Mouse (Mus musculus) ES-Bruce4 (cell line): ENCODE data around the gene Gas1. TPM values are rescaled to one million over a fixed set of nuclear protein-coding genes. Genes with fewer than 3 reads are reported as not detected.

ENCODE experiments used
- H3K27ac ChIP-seq: 2 replicates; pipeline ENCODE4 v1.5.1; 2012; ENCODE audit warnings: low read length, inconsistent platforms; ENCODE audit not compliant: insufficient read depth
- H3K27me3 ChIP-seq: 2 replicates; pipeline ENCODE4 v1.6.1; 2012; ENCODE audit warnings: mild to moderate bottlenecking, low read length, inconsistent platforms; ENCODE audit not compliant: control insufficient read depth, poor library complexity, insufficient read depth, severe bottlenecking
- H3K36me3 ChIP-seq: 2 replicates; pipeline ENCODE4 v1.6.1; 2012; ENCODE audit warnings: inconsistent platforms, mild to moderate bottlenecking, low read length, moderate library complexity; ENCODE audit not compliant: control insufficient read depth, poor library complexity, insufficient read depth, severe bottlenecking
- H3K4me1 ChIP-seq: one replicate; pipeline ENCODE4 v1.8.1; 2011; ENCODE audit warnings: low read length; ENCODE audit not compliant: control insufficient read depth, insufficient read depth
- H3K4me3 ChIP-seq: 2 replicates; pipeline ENCODE4 v1.5.1; 2011; ENCODE audit warnings: low read depth, mild to moderate bottlenecking, low read length
- H3K9ac ChIP-seq: 2 replicates; pipeline ENCODE4 v1.6.1; 2012; ENCODE audit warnings: low read depth, mild to moderate bottlenecking, inconsistent platforms; ENCODE audit not compliant: poor library complexity, severe bottlenecking
- H3K9me3 ChIP-seq: replicated peaks from 2 replicates; pipeline ENCODE4 v1.6.1; 2012; ENCODE audit warnings: mild to moderate bottlenecking, low read length, inconsistent platforms; ENCODE audit not compliant: control insufficient read depth, poor library complexity, insufficient read depth, severe bottlenecking
- CTCF ChIP-seq: IDR thresholded peaks from one replicate; pipeline ENCODE4 v1.8.1; 2011; ENCODE audit warnings: low read depth, low read length
- EP300 ChIP-seq: IDR thresholded peaks from 2 replicates; pipeline ENCODE4 v1.6.1; 2011; ENCODE audit warnings: low read depth, low read length; ENCODE audit not compliant: insufficient read depth
- POLR2A ChIP-seq: IDR thresholded peaks from one replicate; pipeline ENCODE4 v1.8.1; 2011; ENCODE audit warnings: low read length; ENCODE audit not compliant: insufficient read depth
- polyA plus RNA-seq: library from polyadenylated mRNA; stranded (reverse); fragments of >200 nt; gene quantifications from 2 replicates; pipeline ENCODE4 v1.2.4, GENCODE M21; 2011; ENCODE audit warnings: low read depth; ENCODE audit not compliant: missing spikeins, insufficient read depth, insufficient read length

Gas1 gene
- polyA plus RNA-seq, 1 experiment, result 2.6 TPM

DNA sequence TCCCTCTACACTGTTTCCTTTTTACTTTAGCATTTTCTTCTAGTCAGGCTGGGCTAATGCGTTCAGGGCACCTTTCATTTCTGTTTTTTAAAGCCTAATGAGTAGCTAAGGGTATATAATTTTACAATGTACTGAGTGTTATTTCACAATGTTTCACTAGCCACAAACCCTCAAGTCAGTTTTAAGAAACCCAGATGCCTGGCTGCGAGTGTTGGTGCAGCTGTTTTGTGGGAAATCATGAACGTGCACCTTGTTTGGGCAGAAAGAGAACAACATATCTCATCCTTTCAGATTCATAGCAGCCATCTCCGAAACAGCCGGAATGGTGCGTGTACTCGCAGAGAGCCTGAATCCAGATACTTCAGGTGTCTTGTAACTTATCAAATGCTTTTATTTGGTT lies 36.7 kb upstream of the Gas1 start:
- H3K9me3 ChIP-seq, result no peaks in the 10 kb centered on the region; the same call in 1 of the 2 replicates
- no peak overlapping the region for H3K4me3 ChIP-seq
- no peaks in the 10 kb centered on the region for H3K27me3 ChIP-seq
- no peaks in the 10 kb centered on the region for H3K4me1 ChIP-seq
- no peaks in the 10 kb centered on the region for H3K36me3 ChIP-seq
- no peak overlapping the region for H3K9ac ChIP-seq
- no peak for TF ChIP-seq CTCF
- no peak for TF ChIP-seq POLR2A
- no peak for TF ChIP-seq EP300
- H3K27ac ChIP-seq, result no peak overlapping the region

DNA sequence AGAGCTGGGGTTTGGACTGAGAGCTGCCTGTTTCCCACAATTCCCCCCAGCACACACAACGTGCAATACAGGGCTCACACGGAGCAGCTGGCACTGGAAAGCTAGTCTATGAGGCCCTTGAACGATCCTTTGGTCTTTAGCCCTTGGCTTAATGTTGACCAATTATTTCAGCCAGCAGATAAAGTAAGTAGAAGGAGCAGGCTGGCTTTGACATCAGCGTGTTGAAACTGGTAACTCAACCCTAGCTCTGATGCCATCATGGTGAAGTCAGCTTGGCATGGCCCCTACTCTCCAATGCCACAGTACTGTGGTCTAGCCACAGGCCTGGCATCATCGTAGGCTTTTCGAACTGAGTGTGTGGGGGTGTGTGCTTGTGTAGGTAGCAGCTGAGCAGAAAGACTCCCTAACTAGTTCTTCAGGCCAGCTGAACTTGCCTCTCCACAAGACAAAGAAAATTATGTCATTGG lies 30.0 kb upstream of the Gas1 start:
- Histone ChIP-seq H3K4me1 (no peaks in the 10 kb centered on the region), H3K9me3 (peaks cover 21% of the 10 kb centered on the region), H3K9ac (no peak overlapping the region), H3K4me3 (no peak overlapping the region), H3K27me3 (no peaks in the 10 kb centered on the region), H3K27ac (no peak overlapping the region), H3K36me3 (no peaks in the 10 kb centered on the region)
- TF ChIP-seq POLR2A, result no peak
- no peak for TF ChIP-seq CTCF
- TF ChIP-seq EP300, result no peak

GRCm38 (mm10) chr13:60204746-60205145 lies 27.6 kb upstream of the Gas1 start:
- H3K27me3 ChIP-seq, result no peaks in the 10 kb centered on the region
- H3K9ac ChIP-seq, result no peak overlapping the region
- H3K36me3 ChIP-seq, result no peaks in the 10 kb centered on the region
- no peak overlapping the region for H3K27ac ChIP-seq
- H3K4me1 ChIP-seq, result no peaks in the 10 kb centered on the region
- no peak for TF ChIP-seq EP300
- TF ChIP-seq POLR2A, result no peak
- no peak for TF ChIP-seq CTCF
- no peak overlapping the region for H3K4me3 ChIP-seq
- peaks cover 21% of the 10 kb centered on the region for H3K9me3 ChIP-seq

GRCm38 (mm10) chr13:60193273-60193672 lies 16.1 kb upstream of the Gas1 start:
- Histone ChIP-seq H3K4me3 (no peak overlapping the region), H3K4me1 (no peaks in the 10 kb centered on the region), H3K27me3 (no peaks in the 10 kb centered on the region), H3K27ac (no peak overlapping the region), H3K36me3 (no peaks in the 10 kb centered on the region), H3K9me3 (no peaks in the 10 kb centered on the region), H3K9ac (no peak overlapping the region)
- TF ChIP-seq POLR2A (no peak), EP300 (no peak), CTCF (no peak)

GRCm38 (mm10) chr13:60189923-60190322 lies 12.8 kb upstream of the Gas1 start:
- Histone ChIP-seq H3K9ac (no peak overlapping the region), H3K27me3 (no peaks in the 10 kb centered on the region), H3K27ac (no peak overlapping the region), H3K4me1 (no peaks in the 10 kb centered on the region), H3K36me3 (no peaks in the 10 kb centered on the region), H3K9me3 (no peaks in the 10 kb centered on the region; the same call in 1 of the 2 replicates), H3K4me3 (no peak overlapping the region)
- TF ChIP-seq POLR2A (no peak), EP300 (no peak), CTCF (no peak)

DNA sequence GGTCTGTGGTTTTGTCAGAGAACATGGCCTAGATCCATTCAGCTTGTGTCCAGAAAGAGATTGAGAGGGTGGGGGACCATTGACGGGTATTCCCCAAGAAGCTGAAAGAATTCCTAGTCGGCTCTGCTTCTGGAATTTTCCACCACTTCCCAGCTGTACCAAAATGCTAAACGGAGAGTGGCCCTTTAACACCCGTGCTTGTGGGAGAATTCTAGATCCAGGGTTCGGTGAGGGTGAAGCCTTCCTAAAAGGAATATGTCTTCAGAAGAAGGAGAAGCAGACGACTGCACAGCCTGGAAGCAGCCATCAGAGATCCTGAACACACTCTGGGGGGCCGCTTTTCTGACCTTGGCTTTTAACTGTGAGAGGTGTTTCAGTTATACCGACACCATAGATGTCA lies 11.8 kb upstream of the Gas1 start:
- Histone ChIP-seq H3K27ac (no peak overlapping the region), H3K36me3 (no peaks in the 10 kb centered on the region), H3K27me3 (no peaks in the 10 kb centered on the region), H3K9ac (no peak overlapping the region), H3K9me3 (no peaks in the 10 kb centered on the region; the same call in 1 of the 2 replicates), H3K4me3 (no peak overlapping the region), H3K4me1 (no peaks in the 10 kb centered on the region)
- TF ChIP-seq EP300, result no peak
- TF ChIP-seq POLR2A, result no peak
- TF ChIP-seq CTCF, result no peak
